Mouse (Mus musculus): ENCODE data around the gene Clstn1. TPM values are rescaled to one million over a fixed set of nuclear protein-coding genes. Genes with fewer than 3 reads are reported as not detected.

Gene Clstn1
- polyA plus RNA-seq, 1 experiment from 2014 or later = 56.1 TPM

- WGBS = 87% methylated on average over 5 of the region's 5 CpGs
- Histone ChIP-seq H3K27me3 (no peaks in the 10 kb centered on the region), H3K9ac (no peak overlapping the region), H3K4me3 (no peak overlapping the region), H3K27ac (no peak overlapping the region), H3K4me1 (0 out of 2 replicates have a peak, but pooled peaks cover 12% of the 10 kb centered on the region), H3K4me2 (no peak overlapping the region), H3K9me3 (no peaks in the 10 kb centered on the region), H3K36me3 (0 out of 2 replicates have a peak, but pooled peaks cover 5% of the 10 kb centered on the region)
- no peak for ATAC-seq (ENCODE audit: insufficient number of reproducible peaks, low FRiP score, low TSS enrichment, low read depth)
Measured at GRCm38 (mm10) chr4:149623711-149624110, 37.4 kb downstream of the Clstn1 start.

GRCm38 (mm10) chr4:149626809-149627208 is 40.5 kb downstream of the Clstn1 start:
- 86% methylated on average over 17 of the region's 17 CpGs for WGBS
- no peak for ATAC-seq (ENCODE audit: insufficient number of reproducible peaks, low FRiP score, low TSS enrichment, low read depth)
- Histone ChIP-seq H3K4me3 (no peak overlapping the region), H3K4me1 (0 out of 2 replicates have a peak, but pooled peaks cover 12% of the 10 kb centered on the region), H3K27ac (no peak overlapping the region), H3K27me3 (no peaks in the 10 kb centered on the region), H3K9me3 (no peaks in the 10 kb centered on the region), H3K9ac (no peak overlapping the region), H3K36me3 (peaks cover 24% of the 10 kb centered on the region), H3K4me2 (no peak overlapping the region)

GRCm38 (mm10) chr4:149628372-149628771 is 42.1 kb downstream of the Clstn1 start:
- Histone ChIP-seq H3K36me3 (peaks cover 36% of the 10 kb centered on the region), H3K9me3 (no peaks in the 10 kb centered on the region), H3K9ac (no peak overlapping the region), H3K27me3 (no peaks in the 10 kb centered on the region), H3K27ac (no peak overlapping the region), H3K4me1 (0 out of 2 replicates have a peak, but pooled peaks cover 14% of the 10 kb centered on the region), H3K4me3 (no peak overlapping the region), H3K4me2 (no peak overlapping the region)
- 72% methylated on average over 10 of the region's 10 CpGs for WGBS
- no peak for ATAC-seq (ENCODE audit: insufficient number of reproducible peaks, low FRiP score, low TSS enrichment, low read depth)

- Histone ChIP-seq H3K27ac (no peak overlapping the region), H3K4me2 (no peak overlapping the region), H3K9me3 (no peaks in the 10 kb centered on the region), H3K27me3 (no peaks in the 10 kb centered on the region), H3K4me1 (0 out of 2 replicates have a peak, but pooled peaks cover 14% of the 10 kb centered on the region), H3K9ac (no peak overlapping the region), H3K4me3 (no peak overlapping the region), H3K36me3 (peaks cover 40% of the 10 kb centered on the region)
- 67% methylated on average over 9 of the region's 9 CpGs for WGBS
- ATAC-seq (ENCODE audit: insufficient number of reproducible peaks, low FRiP score, low TSS enrichment, low read depth) = no peak
Measured at GRCm38 (mm10) chr4:149628810-149629209, 42.5 kb downstream of the Clstn1 start.

- no peak overlapping the region for H3K4me3 ChIP-seq
- no peaks in the 10 kb centered on the region for H3K27me3 ChIP-seq
- ATAC-seq (ENCODE audit: insufficient number of reproducible peaks, low FRiP score, low TSS enrichment, low read depth) = no peak
- H3K4me2 ChIP-seq = no peak overlapping the region
- H3K4me1 ChIP-seq = 0 out of 2 replicates have a peak, but pooled peaks cover 10% of the 10 kb centered on the region
- H3K9ac ChIP-seq = no peak overlapping the region
- peaks cover 71% of the 10 kb centered on the region for H3K36me3 ChIP-seq
- WGBS = 63% methylated on average over 9 of the region's 9 CpGs
- H3K9me3 ChIP-seq = no peaks in the 10 kb centered on the region
- no peak overlapping the region for H3K27ac ChIP-seq
Measured at GRCm38 (mm10) chr4:149632670-149633307, 46.5 kb downstream of the Clstn1 start.

- Histone ChIP-seq H3K27ac (no peak overlapping the region), H3K36me3 (peaks cover 80% of the 10 kb centered on the region)
- whole genome bisulfite sequencing = 78% methylated on average over 1 of the region's 1 CpGs
Measured at GRCm38 (mm10) chr4:149634157-149634556, 47.9 kb downstream of the Clstn1 start.

GRCm38 (mm10) chr4:149634966-149635365 is 48.7 kb downstream of the Clstn1 start:
- Histone ChIP-seq H3K4me1 (0 out of 2 replicates have a peak, but pooled peaks cover 2% of the 10 kb centered on the region), H3K27me3 (no peaks in the 10 kb centered on the region), H3K27ac (no peak overlapping the region), H3K4me3 (no peak overlapping the region), H3K4me2 (no peak overlapping the region), H3K9ac (no peak overlapping the region), H3K9me3 (no peaks in the 10 kb centered on the region), H3K36me3 (peaks cover 81% of the 10 kb centered on the region)
- no peak for ATAC-seq (ENCODE audit: insufficient number of reproducible peaks, low FRiP score, low TSS enrichment, low read depth)
- WGBS = 90% methylated on average over 11 of the region's 11 CpGs

More at GRCm38 (mm10) chr4:149634157-149634556, 47.9 kb downstream of the Clstn1 start:
- H3K27me3 ChIP-seq = no peaks in the 10 kb centered on the region
- no peak overlapping the region for H3K4me3 ChIP-seq
- no peak overlapping the region for H3K9ac ChIP-seq
- no peaks in the 10 kb centered on the region for H3K9me3 ChIP-seq
- no peak for ATAC-seq (ENCODE audit: insufficient number of reproducible peaks, low FRiP score, low TSS enrichment, low read depth)
- 0 out of 2 replicates have a peak, but pooled peaks cover 2% of the 10 kb centered on the region for H3K4me1 ChIP-seq
- H3K4me2 ChIP-seq = no peak overlapping the region

- Histone ChIP-seq H3K27ac (no peak overlapping the region), H3K4me2 (no peak overlapping the region), H3K9me3 (no peaks in the 10 kb centered on the region), H3K36me3 (peaks cover 81% of the 10 kb centered on the region), H3K4me3 (no peak overlapping the region), H3K4me1 (0 out of 2 replicates have a peak, but pooled peaks cover 2% of the 10 kb centered on the region), H3K9ac (no peak overlapping the region), H3K27me3 (no peaks in the 10 kb centered on the region)
- ATAC-seq (ENCODE audit: insufficient number of reproducible peaks, low FRiP score, low TSS enrichment, low read depth) = no peak
- 89% methylated on average over 8 of the region's 8 CpGs for WGBS
Measured at GRCm38 (mm10) chr4:149635915-149636415, 49.7 kb downstream of the Clstn1 start.

- Histone ChIP-seq H3K4me2 (no peak overlapping the region), H3K4me3 (no peak overlapping the region), H3K27ac (no peak overlapping the region), H3K9ac (no peak overlapping the region), H3K9me3 (no peaks in the 10 kb centered on the region), H3K36me3 (peaks cover 84% of the 10 kb centered on the region), H3K4me1 (0 out of 2 replicates have a peak, but pooled peaks cover 2% of the 10 kb centered on the region), H3K27me3 (no peaks in the 10 kb centered on the region)
- no peak for ATAC-seq (ENCODE audit: insufficient number of reproducible peaks, low FRiP score, low TSS enrichment, low read depth)
- WGBS = 86% methylated on average over 7 of the region's 7 CpGs
Measured at GRCm38 (mm10) chr4:149637942-149638341, 51.7 kb downstream of the Clstn1 start.

- ATAC-seq (ENCODE audit: insufficient number of reproducible peaks, low FRiP score, low TSS enrichment, low read depth) = no peak
- Histone ChIP-seq H3K9ac (no peak overlapping the region), H3K4me3 (no peak overlapping the region), H3K4me1 (no peaks in the 10 kb centered on the region), H3K27ac (no peak overlapping the region), H3K9me3 (no peaks in the 10 kb centered on the region), H3K4me2 (no peak overlapping the region), H3K27me3 (no peaks in the 10 kb centered on the region), H3K36me3 (peaks cover 85% of the 10 kb centered on the region)
- WGBS = 77% methylated on average over 9 of the region's 9 CpGs
Measured at GRCm38 (mm10) chr4:149640831-149641230, 54.6 kb downstream of the Clstn1 start.

- H3K4me1 ChIP-seq = no peaks in the 10 kb centered on the region
- H3K27me3 ChIP-seq = no peaks in the 10 kb centered on the region
- WGBS = 62% methylated on average over 8 of the region's 8 CpGs
- H3K36me3 ChIP-seq = peaks cover 86% of the 10 kb centered on the region
- H3K4me3 ChIP-seq = no peak overlapping the region
- ATAC-seq (ENCODE audit: insufficient number of reproducible peaks, low FRiP score, low TSS enrichment, low read depth) = no peak
- H3K9ac ChIP-seq = no peak overlapping the region
- no peaks in the 10 kb centered on the region for H3K9me3 ChIP-seq
- no peak overlapping the region for H3K4me2 ChIP-seq
- no peak overlapping the region for H3K27ac ChIP-seq
Measured at GRCm38 (mm10) chr4:149641400-149641799, 55.1 kb downstream of the Clstn1 start.

GRCm38 (mm10) chr4:149641956-149642355 is 55.7 kb downstream of the Clstn1 start:
- ATAC-seq (ENCODE audit: insufficient number of reproducible peaks, low FRiP score, low TSS enrichment, low read depth) = no peak
- Histone ChIP-seq H3K9me3 (no peaks in the 10 kb centered on the region), H3K4me1 (no peaks in the 10 kb centered on the region), H3K4me2 (no peak overlapping the region), H3K4me3 (no peak overlapping the region), H3K9ac (no peak overlapping the region), H3K27me3 (no peaks in the 10 kb centered on the region), H3K36me3 (peaks cover 87% of the 10 kb centered on the region), H3K27ac (no peak overlapping the region)
- 81% methylated on average over 5 of the region's 5 CpGs for WGBS
